Mouse (Mus musculus): ENCODE data around the gene Aldh16a1. TPM values are rescaled to one million over a fixed set of nuclear protein-coding genes. Genes with fewer than 3 reads are reported as not detected.

Aldh16a1 gene
- total and polyA plus RNA-seq, 3 experiments: 26.9 to 49.8 (median 45.1) TPM

- in situ Hi-C loops (cut with MboI; ENCODE audit: low pct_ligation_motif_present, low pct_unique_long_range_greater_than_20kb, low sequenced_read_pairs): no loop called here
Observed at GRCm38 (mm10) chr7:45148534-45149098, 5.8 kb downstream of the Aldh16a1 start.

GRCm38 (mm10) chr7:45147899-45148298, 6.5 kb downstream of the Aldh16a1 start:
- Histone ChIP-seq H3K27ac (ENCODE audit: insufficient read depth, low read depth) (no peak overlapping the region), H3K36me3 (replicated peaks in 1 of 2; ENCODE audit: control insufficient read depth in 1 of 2, insufficient read depth in 1 of 2, low read length in 1 of 2) (peaks cover 7 to 69% of the 10 kb centered on the region in 2 experiments), H3K79me2 (replicated peaks; ENCODE audit: control insufficient read depth, extremely low read depth, insufficient read depth, poor library complexity, severe bottlenecking) (no peaks in the 10 kb centered on the region), H3K9ac (ENCODE audit: insufficient read depth, low read depth) (no peak overlapping the region), H3K4me2 (ENCODE audit: insufficient read depth, low read depth, poor library complexity, severe bottlenecking) (no peak overlapping the region), H3K4me3 (replicated peaks in 1 of 3; ENCODE audit: low read depth in 2 of 3, low read length in 2 of 3, poor library complexity in 1 of 3) (no peak overlapping the region), H3K4me1 (ENCODE audit: control insufficient read depth in 1 of 2, insufficient read depth in 2 of 2) (peaks cover 5 to 29% of the 10 kb centered on the region in 2 experiments), H3K27me3 (replicated peaks) (no peaks in the 10 kb centered on the region), H3K9me3 (replicated peaks; ENCODE audit: low read length) (no peaks in the 10 kb centered on the region)
- TF ChIP-seq TCF12 (IDR thresholded peaks at IDR 0.05; ENCODE audit: low read depth, low read length) (no peak), MAX (IDR thresholded peaks at IDR 0.05; ENCODE audit: low read length) (no peak), NELFE (IDR thresholded peaks at IDR 0.05; ENCODE audit: low read depth, low read length) (no peak), HCFC1 (IDR thresholded peaks at IDR 0.05; ENCODE audit: low read depth, low read length) (no peak), JUND (conservative IDR thresholded peaks at IDR 0.05; ENCODE audit: low read depth, low read length) (no peak), PAX5 (IDR thresholded peaks at IDR 0.05; ENCODE audit: low read length) (no peak), ZKSCAN1 (IDR thresholded peaks at IDR 0.05; ENCODE audit: borderline replicate concordance, low read depth, low read length) (no peak), MEF2A (IDR thresholded peaks at IDR 0.05; ENCODE audit: borderline replicate concordance, low read depth, low read length) (no peak), SMC3 (IDR thresholded peaks at IDR 0.05; ENCODE audit: low read depth, low read length) (no peak), UBTF (IDR thresholded peaks at IDR 0.05; ENCODE audit: low read depth, low read length) (no peak), ELF1 (IDR thresholded peaks at IDR 0.05; ENCODE audit: low read depth, low read length) (no peak)
- DNase-seq (ENCODE audit: extremely low read depth): no peak
- in situ Hi-C loops (cut with MboI; ENCODE audit: low pct_ligation_motif_present, low pct_unique_long_range_greater_than_20kb, low sequenced_read_pairs): no loop called here
- dilution Hi-C loops (cut with MboI; ENCODE audit: extremely low pct_ligation_motif_present, extremely low pct_unique_long_range_greater_than_20kb, low sequenced_read_pairs): no loop called here

More at GRCm38 (mm10) chr7:45148534-45149098, 5.8 kb downstream of the Aldh16a1 start:
- Histone ChIP-seq H3K4me1 (ENCODE audit: control insufficient read depth in 1 of 2, insufficient read depth in 2 of 2) (peaks cover 5 to 29% of the 10 kb centered on the region in 2 experiments), H3K79me2 (replicated peaks; ENCODE audit: control insufficient read depth, extremely low read depth, insufficient read depth, poor library complexity, severe bottlenecking) (no peaks in the 10 kb centered on the region), H3K27ac (ENCODE audit: insufficient read depth, low read depth) (no peak overlapping the region), H3K27me3 (replicated peaks) (no peaks in the 10 kb centered on the region), H3K4me3 (replicated peaks in 1 of 3; ENCODE audit: low read depth in 2 of 3, low read length in 2 of 3, poor library complexity in 1 of 3) (no peak overlapping the region), H3K9ac (ENCODE audit: insufficient read depth, low read depth) (no peak overlapping the region), H3K4me2 (ENCODE audit: insufficient read depth, low read depth, poor library complexity, severe bottlenecking) (no peak overlapping the region), H3K9me3 (replicated peaks; ENCODE audit: low read length) (no peaks in the 10 kb centered on the region), H3K36me3 (replicated peaks in 1 of 2; ENCODE audit: control insufficient read depth in 1 of 2, insufficient read depth in 1 of 2, low read length in 1 of 2) (peaks cover 6 to 62% of the 10 kb centered on the region in 2 experiments)
- DNase-seq (ENCODE audit: extremely low read depth): no peak
- TF ChIP-seq POLR2AphosphoS2 (IDR thresholded peaks at IDR 0.05; ENCODE audit: low read depth, low read length): no peak
- no peak for TF ChIP-seq MEF2A (IDR thresholded peaks at IDR 0.05; ENCODE audit: borderline replicate concordance, low read depth, low read length)
- no peak for TF ChIP-seq MAFK (IDR thresholded peaks at IDR 0.05; ENCODE audit: insufficient replicate concordance, low read length)
- TF ChIP-seq BHLHE40 (IDR thresholded peaks at IDR 0.05; ENCODE audit: low read depth, low read length): no peak
- no peak for TF ChIP-seq RCOR1 (conservative IDR thresholded peaks at IDR 0.05; ENCODE audit: low read depth, low read length)
- TF ChIP-seq PAX5 (IDR thresholded peaks at IDR 0.05; ENCODE audit: low read length): no peak
- no peak for TF ChIP-seq TCF12 (IDR thresholded peaks at IDR 0.05; ENCODE audit: low read depth, low read length)
- no peak for TF ChIP-seq MAZ (IDR thresholded peaks at IDR 0.05; ENCODE audit: low read depth, low read length)
- TF ChIP-seq ELF1 (IDR thresholded peaks at IDR 0.05; ENCODE audit: low read depth, low read length): no peak
- no peak for TF ChIP-seq SIN3A (IDR thresholded peaks at IDR 0.05; ENCODE audit: low read length)
- no peak for TF ChIP-seq MAX (IDR thresholded peaks at IDR 0.05; ENCODE audit: low read length)
- dilution Hi-C loops (cut with MboI; ENCODE audit: extremely low pct_ligation_motif_present, extremely low pct_unique_long_range_greater_than_20kb, low sequenced_read_pairs): no loop called here

Measured in CH12.LX (cell line).